Comparison of ENCODE assay signal across 9 mouse cellular contexts in genomic region chr11:79290473-79290872, GRCm38 (mm10). TPM values are rescaled to one million over a fixed set of nuclear protein-coding genes. Genes with fewer than 3 reads are reported as not detected.
A peak's percentile ranks its signal among the peaks of the same experiment; 100 is the strongest.
DNase-seq lines count a peak whose midpoint lies in the region; ATAC-seq and TF ChIP-seq lines count a peak whose summit lies in the region.
"Had no signal": no experiment of that assay in that cellular context is flagged by ENCODE, and none has a peak within 500 bp of the region (broad histone marks: within the 10 kb centered on the region; RNA-seq: fewer than 3 reads in every experiment).

No protein-coding gene starts in this region.

- no peak overlapping the region for H3K4me2 ChIP-seq in midbrain, embryonic 15.5 days

- TF ChIP-seq CTCF in heart, adult 2 months (IDR thresholded peaks at IDR 0.05), result peak; percentile 83

- TF ChIP-seq EP300 in heart, adult 2 months (IDR thresholded peaks at IDR 0.05; ENCODE audit: insufficient read depth, low read depth, low read length), result peak; percentile 88

- peak; percentile 52 to 61 for DNase-seq in heart, adult 2 months
- DNase-seq in heart, embryonic 10.5 days (ENCODE audit: low spot score), result no peak
- DNase-seq in urinary bladder, postnatal 14 days (ENCODE audit: low spot score), result peak; percentile 60
- no peak for DNase-seq in urinary bladder, postnatal 25 days (ENCODE audit: low spot score)
- DNase-seq in heart, postnatal 4 days, result peak; percentile 73

- no peaks in the 10 kb centered on the region for H3K27me3 ChIP-seq in heart, adult 2 months (ENCODE audit: control insufficient read depth, insufficient read depth, low read length)
- no peaks in the 10 kb centered on the region for H3K27me3 ChIP-seq in heart, embryonic 10.5 days (ENCODE audit: insufficient read depth, poor library complexity, severe bottlenecking)
- no peaks in the 10 kb centered on the region for H3K27me3 ChIP-seq in midbrain, embryonic 15.5 days (replicated peaks)

- H3K79me2 ChIP-seq in heart, adult 2 months (replicated peaks; ENCODE audit: control insufficient read depth, insufficient read depth, low read length), result no peaks in the 10 kb centered on the region
- no peaks in the 10 kb centered on the region; the same call in 1 of the 2 replicates for H3K79me2 ChIP-seq in macrophage (ENCODE audit: inconsistent target)

- TF ChIP-seq POLR2A in heart, adult 2 months (IDR thresholded peaks at IDR 0.05; ENCODE audit: insufficient read depth, low read depth, low read length), result no peak

- H3K4me1 ChIP-seq in heart, adult 2 months (ENCODE audit: control insufficient read depth, insufficient read depth, low read length), result peaks cover 7% of the 10 kb centered on the region
- H3K4me1 ChIP-seq in heart, embryonic 10.5 days, result peaks cover 34% of the 10 kb centered on the region
- H3K4me1 ChIP-seq in midbrain, embryonic 15.5 days, result no peaks in the 10 kb centered on the region

- H3K4me3 ChIP-seq in heart, adult 2 months, result no peak overlapping the region
- H3K4me3 ChIP-seq in heart, embryonic 10.5 days, result no peak overlapping the region
- H3K4me3 ChIP-seq in macrophage (ENCODE audit: inconsistent target), result no peak overlapping the region
- no peak overlapping the region for H3K4me3 ChIP-seq in midbrain, embryonic 15.5 days

- no peaks in the 10 kb centered on the region for H3K9me3 ChIP-seq in heart, embryonic 10.5 days
- H3K9me3 ChIP-seq in midbrain, embryonic 15.5 days, result no peaks in the 10 kb centered on the region

- no peak for ATAC-seq in inflammation-experienced regulatory T-cells, adult 6 months
- no peak for ATAC-seq in midbrain, embryonic 15.5 days (replicated peaks)

- no peak overlapping the region for H3K27ac ChIP-seq in heart, adult 2 months
- H3K27ac ChIP-seq in heart, embryonic 10.5 days, result no peak overlapping the region
- H3K27ac ChIP-seq in macrophage, result peak overlapping the region; percentile 63
- no peak overlapping the region for H3K27ac ChIP-seq in midbrain, embryonic 15.5 days

- H3K9ac ChIP-seq in heart, adult 2 months (ENCODE audit: low read depth, low read length), result no peak overlapping the region
- no peak overlapping the region for H3K9ac ChIP-seq in midbrain, embryonic 15.5 days

- 36% methylated on average over 2 of the region's 2 CpGs for WGBS in heart, adult 2 months
- WGBS in heart, embryonic 10.5 days, result 51% methylated on average over 2 of the region's 2 CpGs
- WGBS in macrophage (ENCODE audit: missing documents), result 55% methylated on average over 2 of the region's 2 CpGs
- 57% methylated on average over 2 of the region's 2 CpGs for WGBS in midbrain, embryonic 15.5 days

- intact Hi-C loops in heart, adult 2 months (cut with DNase I), result loop anchor here (1.0 to 5.0 kb wide), 2 partner anchors 66 to 258 kb away; no protein-coding TSS in a partner anchor

- H3K36me3 ChIP-seq in heart, adult 2 months (ENCODE audit: control insufficient read depth, insufficient read depth, low read length), result no peaks in the 10 kb centered on the region
- no peaks in the 10 kb centered on the region for H3K36me3 ChIP-seq in heart, embryonic 10.5 days
- H3K36me3 ChIP-seq in macrophage (ENCODE audit: inconsistent target), result no peaks in the 10 kb centered on the region
- H3K36me3 ChIP-seq in midbrain, embryonic 15.5 days (replicated peaks), result no peaks in the 10 kb centered on the region

RNA-seq across cellular contexts. Expression of gene Gm9964, which starts 6.2 kb away (rescaled TPM):
- under 1 TPM in 1 of 2 experiments, not detected in 1; 0.43 TPM for total RNA-seq in heart, adult 2 months (2021)
- not detected in 2 replicates for polyA plus RNA-seq in heart, adult 2 months (2012; rRNA removed)
- polyA plus RNA-seq in heart, embryonic 10.5 days (2016; fragmentation: Nextera tagmentation; extraction: Ambion mirVana), result 0.21 TPM in 1 of 2 replicates, not detected in the other
- total RNA-seq in heart, postnatal 4 days (2021), result not detected
- total RNA-seq in macrophage (2018; cell fraction: chromatin; rRNA removed), result not detected
- total RNA-seq in macrophage (2018; cell fraction: cytosol; rRNA removed), result not detected
- total RNA-seq in macrophage (2018; cell fraction: nucleus; rRNA removed), result not detected
- not detected in 3 replicates for polyA plus RNA-seq in macrophage (2018)
- polyA plus RNA-seq in inflammation-experienced regulatory T-cells, adult 6 months (2017; shearing (Covaris generic)), result not detected
- not detected in 2 replicates for polyA plus RNA-seq in midbrain, embryonic 15.5 days (2015; fragmentation: Nextera tagmentation; extraction: Ambion mirVana)
- total RNA-seq: heart, postnatal 36 days had no signal

RNA-seq across cellular contexts. Expression of gene Wsb1, which starts 36.0 kb away (rescaled TPM):
- total RNA-seq in heart, adult 2 months (2021), result 10 to 100 TPM; 11.3 to 16.3 TPM
- polyA plus RNA-seq in heart, adult 2 months (2012; rRNA removed), result 19.0 and 36.4 TPM in 2 replicates
- 169 and 203 TPM in 2 replicates for polyA plus RNA-seq in heart, embryonic 10.5 days (2016; fragmentation: Nextera tagmentation; extraction: Ambion mirVana)
- 10 to 100 TPM; 67.1 to 82.1 TPM for total RNA-seq in heart, postnatal 4 days (2021)
- 1,000 to 10,000 TPM in 14 of 26 experiments, 100 to 1,000 TPM in 12; 636 to 1,823 (median 1,003) TPM for total RNA-seq in macrophage (2018; cell fraction: chromatin; rRNA removed)
- 100 to 1,000 TPM in 6 of 26 experiments, 10 to 100 TPM in 20; 29.6 to 153 (median 74.1) TPM for total RNA-seq in macrophage (2018; cell fraction: cytosol; rRNA removed)
- total RNA-seq in macrophage (2018; cell fraction: nucleus; rRNA removed), result 1,000 to 10,000 TPM in 6 of 26 experiments, 100 to 1,000 TPM in 20; 489 to 1,465 (median 803) TPM
- 75.5 to 113 TPM (median 94.4 TPM) in 3 replicates for polyA plus RNA-seq in macrophage (2018)
- 100 to 1,000 TPM in 1 of 3 experiments, 10 to 100 TPM in 2; 76.6 to 101 (median 89.4) TPM for polyA plus RNA-seq in inflammation-experienced regulatory T-cells, adult 6 months (2017; shearing (Covaris generic))
- polyA plus RNA-seq in midbrain, embryonic 15.5 days (2015; fragmentation: Nextera tagmentation; extraction: Ambion mirVana), result 463 and 505 TPM in 2 replicates

RNA-seq across cellular contexts. Expression of gene Nf1, which starts 49.0 kb away (rescaled TPM):
- 10 to 100 TPM; 30.5 to 30.9 TPM for total RNA-seq in heart, adult 2 months (2021)
- 8.5 and 13.5 TPM in 2 replicates for polyA plus RNA-seq in heart, adult 2 months (2012; rRNA removed)
- polyA plus RNA-seq in heart, embryonic 10.5 days (2016; fragmentation: Nextera tagmentation; extraction: Ambion mirVana), result 4.1 and 5.1 TPM in 2 replicates
- 10 to 100 TPM; 43.2 to 44.9 TPM for total RNA-seq in heart, postnatal 4 days (2021)
- total RNA-seq in macrophage (2018; cell fraction: chromatin; rRNA removed), result 100 to 1,000 TPM; 105 to 254 (median 159) TPM
- 10 to 100 TPM; 16.7 to 37.3 (median 25.6) TPM for total RNA-seq in macrophage (2018; cell fraction: cytosol; rRNA removed)
- 100 to 1,000 TPM in 6 of 26 experiments, 10 to 100 TPM in 20; 48.3 to 148 (median 83.6) TPM for total RNA-seq in macrophage (2018; cell fraction: nucleus; rRNA removed)
- 11.9 to 15.5 TPM (median 12.5 TPM) in 3 replicates for polyA plus RNA-seq in macrophage (2018)
- polyA plus RNA-seq in inflammation-experienced regulatory T-cells, adult 6 months (2017; shearing (Covaris generic)), result 1 to 10 TPM; 2.0 to 2.7 (median 2.4) TPM
- 6.1 and 7.0 TPM in 2 replicates for polyA plus RNA-seq in midbrain, embryonic 15.5 days (2015; fragmentation: Nextera tagmentation; extraction: Ambion mirVana)

Comparison
In these comparisons a context has a peak if more than half of its experiments do, and no peak if none do; other contexts are left out.
1. DNase-seq: peak in heart, adult 2 months (2 of 2), urinary bladder, postnatal 14 days (single experiment) and heart, postnatal 4 days (single experiment); none in heart, embryonic 10.5 days (single experiment) and urinary bladder, postnatal 25 days (single experiment).